Mouse (Mus musculus): ENCODE results near the gene Slc6a12.

DNA sequence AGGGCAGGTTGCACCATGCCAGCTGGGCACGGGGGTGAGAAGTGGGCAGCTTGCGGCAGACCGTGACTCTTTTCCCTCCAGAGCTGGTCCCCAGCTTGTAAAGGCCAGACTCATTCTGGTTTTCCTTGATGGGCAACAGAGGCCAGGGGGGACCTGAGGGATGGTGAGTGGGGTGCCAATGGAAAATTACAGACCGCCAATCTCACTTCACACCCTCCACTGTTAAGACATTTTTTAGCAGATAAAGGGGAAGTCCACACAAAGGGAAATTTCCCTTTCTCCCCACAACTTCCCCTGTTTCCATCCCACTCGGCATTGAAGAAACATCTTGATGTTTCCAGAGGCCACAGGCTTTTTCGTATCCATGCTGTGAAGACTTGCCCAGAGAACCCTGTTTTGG is 1.2 kb upstream of the Slc6a12 start:
- TF ChIP-seq CTCF (IDR thresholded peaks at IDR 0.05; ENCODE audit: extremely low read depth, insufficient read depth, insufficient read length, insufficient replicate concordance), result no peak
- TF ChIP-seq POLR2A (IDR thresholded peaks at IDR 0.05; ENCODE audit: low read depth, low read length), result no peak
